Mouse (Mus musculus) thymus, postnatal 14 days (tissue): Measurements from ENCODE around the gene Ncapd2.
A peak's percentile ranks its signal among the peaks of the same experiment; 100 is the strongest.

Experiments
- DNase-seq: peaks from one replicate; pipeline ENCODE4 v3.0.0; 2021

Ncapd2 gene

DNA sequence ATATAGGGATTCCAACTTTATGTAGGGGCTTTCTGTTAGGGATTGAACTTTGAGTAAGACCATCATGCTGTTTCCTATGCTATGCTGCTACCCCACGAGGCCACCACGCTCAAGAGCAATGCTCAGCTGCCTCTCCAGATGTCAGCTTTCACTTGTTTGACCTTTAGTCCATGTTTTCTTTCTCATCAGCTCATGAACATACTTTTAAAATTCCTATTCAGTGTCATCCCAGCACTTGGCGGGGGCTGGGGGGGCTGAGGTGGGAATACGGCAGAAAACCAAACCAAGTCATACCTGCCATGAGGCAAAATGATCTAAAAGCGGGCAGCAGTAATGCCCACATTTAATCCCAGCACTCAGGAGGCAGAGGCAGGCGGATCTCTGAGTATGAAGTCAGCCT lies 21.6 kb upstream of the Ncapd2 start:
- no peak for DNase-seq

DNA sequence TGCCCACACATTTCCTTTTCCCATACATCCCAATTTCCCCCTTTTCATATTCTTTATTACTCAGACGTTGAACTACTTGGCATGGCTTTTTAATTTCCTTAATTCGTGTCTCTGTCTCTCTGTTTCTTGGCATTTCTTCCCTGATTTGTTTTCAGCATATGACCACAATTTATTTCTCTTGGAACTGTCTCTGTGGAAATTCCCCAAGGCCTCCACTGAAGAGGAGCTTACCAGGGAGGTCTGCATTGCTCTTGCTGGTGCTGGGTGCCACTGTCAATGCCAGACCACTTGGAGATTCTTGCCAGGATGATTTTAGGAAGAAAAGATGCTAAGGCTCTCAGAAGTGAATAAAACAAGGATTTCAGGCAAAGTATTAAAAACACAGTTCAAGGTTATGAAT lies 21.1 kb upstream of the Ncapd2 start:
- DNase-seq = no peak

DNA sequence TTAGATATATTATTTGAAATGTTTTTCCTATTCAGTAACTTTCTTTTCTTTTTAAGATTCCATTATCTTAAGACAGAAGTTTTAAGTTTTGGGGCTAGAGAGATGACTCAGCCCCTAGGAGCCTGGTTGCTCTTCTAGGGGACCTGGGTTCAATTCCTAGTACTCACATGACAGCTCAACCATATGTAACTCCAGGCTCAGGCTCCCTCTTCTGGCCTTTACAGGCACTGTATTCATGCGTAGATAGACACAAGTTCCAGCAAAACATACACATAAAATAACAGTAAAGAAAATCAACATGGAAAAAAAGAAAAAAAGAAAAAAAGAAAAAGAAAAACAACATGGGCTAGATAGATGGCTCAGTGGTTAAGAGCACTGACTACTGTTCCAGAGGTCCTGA lies 18.9 kb upstream of the Ncapd2 start:
- DNase-seq = peak; percentile 39

DNA sequence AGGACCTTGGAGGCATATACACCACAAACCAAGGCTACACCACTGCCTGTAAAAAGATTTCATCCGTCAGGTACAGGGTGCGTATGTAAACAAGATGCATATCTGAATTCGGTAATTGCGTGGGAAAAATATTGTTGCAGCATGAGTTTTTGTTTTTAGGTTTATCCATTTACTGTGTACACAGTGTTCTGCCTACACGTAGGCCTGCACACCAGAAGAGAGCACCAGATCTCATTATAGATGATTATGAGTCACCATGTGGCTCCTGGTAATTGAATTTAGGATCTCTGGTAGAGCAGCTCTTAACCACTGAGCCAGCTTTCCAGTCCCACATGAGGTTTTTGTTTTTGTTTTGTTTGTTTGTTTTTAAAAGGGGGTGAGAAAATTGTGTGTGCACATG lies 5.7 kb upstream of the Ncapd2 start:
- no peak for DNase-seq

DNA sequence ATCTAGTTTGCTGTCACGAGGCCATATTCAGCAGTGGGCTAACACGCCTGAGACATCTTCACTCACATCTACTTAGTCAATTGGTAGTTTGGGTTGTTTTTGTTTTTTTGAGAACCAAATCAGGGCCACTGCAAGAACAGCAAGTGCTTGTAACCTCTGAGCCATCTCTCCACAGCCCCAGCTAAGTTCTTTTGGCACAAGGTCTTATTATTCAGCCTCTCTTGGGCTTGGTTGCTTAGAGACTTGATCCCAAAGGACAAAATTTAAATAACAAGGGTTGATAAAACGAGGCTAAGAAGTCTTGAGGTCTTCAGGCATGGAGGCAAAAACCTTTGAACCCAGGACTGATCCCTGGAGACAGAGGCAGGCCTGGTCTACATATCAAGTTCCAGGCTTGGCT lies 4.8 kb upstream of the Ncapd2 start:
- no peak for DNase-seq

DNA sequence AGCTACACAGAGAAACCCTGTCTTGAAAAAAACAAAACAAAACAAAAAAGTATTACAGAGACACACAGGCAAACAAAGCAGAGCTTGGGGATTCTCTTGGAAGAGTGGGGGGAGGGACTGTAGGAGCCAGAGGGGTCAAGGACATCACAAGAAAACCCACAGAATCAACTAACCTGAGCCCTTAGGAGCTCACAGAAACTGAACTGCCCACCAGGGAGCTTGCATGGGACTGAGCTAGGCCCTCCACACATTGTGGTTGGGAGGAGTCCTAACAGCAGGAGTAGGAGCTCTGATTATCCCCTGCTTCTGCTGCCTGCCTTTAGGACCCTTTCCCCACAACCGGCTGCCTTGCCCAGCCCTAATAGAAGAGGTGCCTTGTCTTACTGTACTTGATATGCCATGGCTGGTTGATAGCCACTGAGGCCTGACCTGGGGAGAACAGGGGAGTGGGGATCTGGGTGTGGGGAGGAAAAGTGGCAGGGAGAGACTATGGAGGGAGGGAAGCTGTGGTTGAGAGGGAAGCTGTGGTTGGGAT lies 4.1 kb upstream of the Ncapd2 start:
- no peak for DNase-seq

DNA sequence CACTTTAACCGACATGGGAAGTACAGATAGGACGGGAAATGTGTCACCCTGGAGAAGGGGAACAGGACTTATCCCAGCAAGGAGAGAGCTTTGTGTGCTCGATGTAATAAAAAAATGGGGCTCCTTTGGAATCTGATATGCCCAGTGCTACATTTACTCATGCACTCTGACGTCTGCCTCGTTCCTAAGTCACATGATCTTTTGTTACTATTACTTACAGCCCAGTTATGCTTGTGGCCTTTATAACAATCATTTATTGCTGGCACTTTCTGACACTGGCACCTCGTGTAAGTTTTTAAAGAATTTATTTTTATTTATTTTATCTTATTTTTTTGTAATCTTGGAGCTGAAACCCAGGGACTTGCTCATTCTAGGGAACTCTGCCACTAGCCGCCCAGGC lies 1.9 kb upstream of the Ncapd2 start:
- no peak for DNase-seq

DNA sequence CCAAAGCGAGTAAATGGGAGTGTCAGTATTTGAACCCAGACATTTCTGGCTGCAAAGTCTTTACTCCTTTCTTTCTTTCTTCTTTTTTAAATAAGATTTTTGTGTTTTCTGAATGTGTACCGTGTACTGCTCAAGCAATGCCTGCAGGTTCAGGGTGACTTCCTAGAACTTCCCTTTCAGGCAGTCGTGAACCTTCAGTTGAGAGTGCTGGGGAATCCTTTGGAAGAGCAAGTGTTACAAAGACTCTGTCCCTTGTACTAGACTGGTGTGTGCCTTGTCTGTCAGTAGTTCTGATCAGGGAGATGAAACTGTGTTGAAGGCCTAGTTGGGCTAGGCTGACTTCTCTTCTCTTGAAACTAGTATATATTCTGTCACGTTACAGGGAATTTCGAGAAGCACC lies 1.3 kb upstream of the Ncapd2 start:
- DNase-seq = no peak

DNA sequence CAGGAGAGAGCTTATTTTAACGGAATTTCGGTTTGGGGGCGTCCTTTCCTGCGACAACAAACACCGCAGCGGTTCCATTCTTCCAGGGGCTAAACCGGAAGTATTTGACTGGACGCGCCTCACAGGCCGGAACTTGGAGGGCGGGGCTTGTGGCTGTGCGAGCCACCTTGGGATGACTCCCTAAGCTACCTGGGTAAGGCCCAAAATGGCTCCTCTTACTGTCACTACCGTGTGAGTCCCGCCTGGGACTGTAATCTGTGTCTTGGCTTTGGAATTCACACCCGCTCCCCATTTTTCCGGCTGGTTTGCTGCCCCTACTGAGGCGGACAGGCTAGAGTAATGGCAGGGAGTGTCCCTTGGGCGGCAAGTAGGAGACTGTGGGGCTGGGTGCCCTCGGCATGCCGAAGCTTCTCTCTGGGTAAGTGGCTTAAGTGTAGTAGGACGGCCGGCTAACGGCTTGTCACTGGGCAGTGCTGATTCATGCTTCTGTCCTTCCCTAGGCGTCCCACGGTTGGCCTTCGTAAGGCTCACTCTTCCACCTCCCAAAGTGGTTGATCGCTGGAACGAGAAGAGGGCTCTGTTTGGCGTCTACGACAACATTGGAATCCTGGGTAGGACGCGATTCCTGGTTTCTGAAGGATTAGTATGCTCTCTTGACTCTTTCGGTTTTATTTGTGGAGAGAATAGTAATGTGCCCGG lies 664 bp upstream of the Ncapd2 start:
- peak; percentile 91 for DNase-seq

DNA sequence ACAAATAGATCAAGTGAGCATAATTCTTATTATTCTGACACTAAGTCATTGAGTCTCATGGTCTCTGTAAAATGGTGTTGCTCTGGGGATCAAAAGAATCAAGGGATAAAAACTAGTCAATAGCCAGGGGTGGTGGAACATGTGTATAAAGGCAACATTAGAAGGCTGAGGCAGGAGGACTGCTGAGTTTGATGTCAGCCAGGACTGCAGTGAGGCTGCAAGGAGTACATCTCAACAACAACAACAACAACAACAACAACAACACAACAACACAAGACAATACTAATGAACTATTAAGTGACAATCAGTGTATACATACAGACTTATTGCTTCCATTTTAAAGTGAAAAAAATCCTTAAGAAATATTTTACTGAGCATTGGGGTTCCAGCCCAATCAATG lies 685 bp downstream of the Ncapd2 start:
- no peak for DNase-seq

DNA sequence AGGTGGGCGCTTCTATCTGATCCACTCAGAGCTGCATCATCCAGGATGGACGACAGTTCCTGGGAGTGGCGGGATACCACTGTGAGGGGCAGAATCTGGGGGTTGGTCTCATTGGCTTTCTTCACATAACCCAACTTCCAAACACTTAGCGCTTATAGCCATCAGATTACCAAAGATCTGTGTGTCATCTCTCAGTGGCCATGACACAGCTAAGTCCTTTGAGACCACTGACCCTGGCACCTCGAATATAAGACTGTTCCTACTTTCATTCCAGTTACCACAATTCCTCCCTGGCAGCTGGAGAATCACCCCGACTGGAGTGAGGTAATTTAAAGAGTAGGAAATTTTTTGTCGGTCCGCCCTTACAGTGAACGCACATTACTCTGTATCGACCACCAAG lies 5.3 kb downstream of the Ncapd2 start:
- DNase-seq = no peak

DNA sequence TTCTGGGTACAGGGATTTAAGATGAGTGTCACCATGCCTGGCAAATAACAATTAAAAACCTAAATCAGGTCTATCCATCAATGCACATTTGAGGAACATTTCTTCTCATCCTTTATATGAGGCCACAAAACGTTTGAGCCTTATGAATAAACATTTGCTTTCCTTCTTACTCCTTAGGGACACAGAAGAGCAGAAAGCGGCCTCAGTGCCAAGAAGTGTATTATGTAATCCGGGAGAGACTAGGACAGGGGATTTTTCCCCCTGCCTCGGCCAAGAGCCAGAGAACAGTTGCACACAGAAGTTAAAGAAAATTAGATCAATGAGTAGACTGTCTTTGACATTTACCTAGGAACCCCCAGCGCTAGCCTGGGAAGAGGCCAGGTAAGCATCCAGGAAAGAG lies 9.4 kb downstream of the Ncapd2 start:
- no peak for DNase-seq

DNA sequence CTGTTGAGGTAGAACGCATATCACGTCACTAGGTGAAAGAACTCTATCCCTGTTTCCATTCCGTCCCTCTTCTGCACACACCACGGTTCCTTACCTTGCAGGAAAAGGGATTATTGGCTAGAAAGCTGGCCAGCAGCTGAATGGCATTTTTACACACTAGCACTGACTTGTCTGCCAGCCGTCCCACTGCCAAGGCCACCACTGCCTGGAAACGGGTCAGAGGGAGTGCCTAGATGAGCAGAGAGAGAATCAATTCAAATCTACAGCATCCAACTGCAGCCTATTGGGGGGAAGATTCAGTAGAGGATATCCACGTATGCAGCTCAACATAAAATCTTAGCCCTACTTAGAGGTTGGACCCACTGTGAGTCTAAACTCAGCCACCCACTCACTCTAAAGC lies 11.9 kb downstream of the Ncapd2 start:
- no peak for DNase-seq

DNA sequence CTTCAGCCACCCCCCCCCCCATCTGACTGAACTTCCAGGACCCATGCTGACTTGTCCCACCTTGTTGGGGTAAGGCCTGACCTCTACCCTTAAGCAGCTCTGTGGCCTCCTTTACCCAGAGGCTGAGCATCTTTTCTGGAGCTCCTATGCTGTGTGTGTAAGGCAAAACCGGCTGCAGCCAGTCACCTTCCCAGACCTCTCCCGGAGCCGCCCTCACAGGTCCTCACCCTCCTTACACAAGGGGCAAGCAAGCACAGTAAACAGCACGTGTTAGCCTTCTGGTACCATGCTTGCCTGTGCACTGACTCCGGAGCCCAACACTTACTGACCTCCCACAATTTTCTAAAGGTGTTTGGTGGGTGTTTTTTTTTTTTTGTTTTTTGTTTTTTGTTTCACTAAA lies 16.0 kb downstream of the Ncapd2 start:
- no peak for DNase-seq

DNA sequence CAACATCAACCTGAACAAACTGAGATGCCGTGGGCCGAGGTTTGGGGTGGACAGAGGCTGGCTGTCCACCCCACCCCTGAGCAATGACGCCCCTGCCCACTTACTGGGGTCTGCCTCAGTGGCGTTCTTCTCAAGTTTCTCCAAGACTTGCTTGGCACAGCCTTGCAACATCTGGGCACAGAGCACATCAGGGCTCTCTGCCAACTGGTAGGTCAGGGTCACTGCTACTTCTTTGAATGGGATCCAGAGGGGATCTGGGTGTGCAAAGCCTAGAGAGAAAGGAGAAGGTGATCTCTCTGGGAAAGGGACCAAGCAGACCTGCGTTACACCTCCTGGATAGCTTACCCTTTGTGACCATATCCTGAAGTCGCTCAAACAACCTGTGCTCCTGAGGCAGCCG lies 18.2 kb downstream of the Ncapd2 start:
- DNase-seq = no peak

DNA sequence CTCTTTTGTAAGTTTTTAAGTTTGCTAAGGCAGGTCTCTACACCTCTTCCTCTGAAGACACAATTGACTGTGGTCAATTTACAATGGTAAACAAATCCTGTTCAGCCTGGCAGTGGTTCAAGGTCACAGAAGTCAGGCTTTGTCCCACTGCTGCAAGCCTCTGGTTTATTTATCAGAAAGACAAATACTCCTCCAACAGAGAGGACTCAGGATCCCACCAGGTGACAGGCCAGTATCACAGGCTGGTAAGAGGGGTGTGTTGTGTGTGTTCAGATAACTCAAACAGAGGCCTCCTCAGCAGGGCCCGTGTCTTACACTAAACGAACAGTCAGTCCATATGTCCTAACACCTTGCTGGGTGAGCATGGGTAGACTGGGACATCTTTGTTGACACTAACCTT lies 19.0 kb downstream of the Ncapd2 start:
- no peak for DNase-seq

DNA sequence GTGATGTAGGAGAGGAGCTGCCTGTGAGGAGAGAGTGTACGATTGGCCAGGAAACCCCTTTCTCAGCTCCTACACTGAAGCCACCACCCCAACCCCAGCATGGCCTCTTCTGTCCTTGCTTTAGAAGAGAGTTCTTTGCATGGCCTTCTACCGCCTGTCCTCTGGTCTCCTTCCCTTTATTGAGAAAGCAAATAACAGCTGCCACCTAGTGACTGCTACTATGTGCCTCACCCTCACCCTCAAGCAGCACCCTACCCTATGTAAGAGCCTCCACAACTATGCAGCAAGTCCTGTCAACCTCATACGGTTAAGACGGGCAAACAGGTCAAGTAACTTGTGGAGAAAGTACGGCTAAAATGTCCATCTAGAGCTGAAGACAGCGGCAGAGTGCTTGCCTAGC lies 21.3 kb downstream of the Ncapd2 start:
- DNase-seq = no peak

DNA sequence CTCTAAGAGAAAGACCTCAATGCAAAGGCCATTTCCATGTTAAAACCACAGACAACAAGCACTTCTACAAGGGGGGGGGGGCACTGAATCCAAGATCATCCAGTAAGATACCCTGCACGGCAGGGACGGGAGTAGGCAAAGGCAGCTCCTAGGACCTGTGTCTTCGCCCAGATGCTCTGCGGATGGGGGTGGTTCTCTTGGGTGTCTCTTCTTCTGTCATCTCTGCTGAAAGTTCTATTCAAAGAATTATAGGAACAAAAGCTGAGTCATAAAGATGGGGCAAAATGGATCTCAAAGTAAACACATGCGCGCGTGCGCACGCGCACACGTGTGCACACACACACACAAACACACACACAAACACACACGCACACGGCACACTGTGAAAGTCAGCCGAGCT lies 23.4 kb downstream of the Ncapd2 start:
- DNase-seq = no peak

DNA sequence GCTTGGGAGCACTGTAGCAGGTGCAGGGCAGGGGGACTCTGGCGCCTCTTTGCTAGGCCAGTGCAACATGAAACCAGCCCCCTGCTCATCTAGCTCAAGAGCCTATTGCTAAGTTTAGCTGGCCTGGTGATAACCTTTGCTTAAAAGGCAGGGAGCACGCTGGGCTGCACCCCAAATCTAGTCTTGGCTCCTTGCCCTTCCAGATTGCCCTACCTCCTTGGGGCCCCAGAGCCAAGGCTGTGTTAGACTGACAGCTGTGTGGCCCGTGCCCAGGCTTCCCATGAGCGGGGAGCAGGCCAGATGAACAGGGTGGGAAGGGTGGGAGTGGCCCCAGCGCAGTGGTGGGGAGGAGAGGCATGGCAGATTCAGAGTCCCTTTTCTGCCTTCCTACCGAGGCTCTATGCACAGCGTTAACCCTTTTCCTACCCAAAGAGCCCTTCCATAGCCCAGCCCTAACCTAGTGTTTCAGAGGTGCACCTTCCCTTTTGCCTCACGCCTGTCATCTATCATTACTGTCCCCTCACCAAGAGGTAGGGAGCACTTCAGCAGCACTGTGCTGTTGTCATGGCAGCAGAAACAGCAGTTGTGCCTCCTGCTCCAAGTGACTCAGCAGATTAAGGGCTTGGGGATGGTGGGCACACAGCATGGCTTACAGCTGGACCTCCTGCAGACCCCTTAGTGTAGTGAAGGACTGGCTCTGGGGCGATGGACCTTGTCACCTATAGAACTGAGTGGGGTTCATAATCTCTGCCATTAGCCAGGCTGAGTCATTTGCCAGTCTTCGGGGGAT lies 24.4 kb downstream of the Ncapd2 start:
- DNase-seq = no peak

DNA sequence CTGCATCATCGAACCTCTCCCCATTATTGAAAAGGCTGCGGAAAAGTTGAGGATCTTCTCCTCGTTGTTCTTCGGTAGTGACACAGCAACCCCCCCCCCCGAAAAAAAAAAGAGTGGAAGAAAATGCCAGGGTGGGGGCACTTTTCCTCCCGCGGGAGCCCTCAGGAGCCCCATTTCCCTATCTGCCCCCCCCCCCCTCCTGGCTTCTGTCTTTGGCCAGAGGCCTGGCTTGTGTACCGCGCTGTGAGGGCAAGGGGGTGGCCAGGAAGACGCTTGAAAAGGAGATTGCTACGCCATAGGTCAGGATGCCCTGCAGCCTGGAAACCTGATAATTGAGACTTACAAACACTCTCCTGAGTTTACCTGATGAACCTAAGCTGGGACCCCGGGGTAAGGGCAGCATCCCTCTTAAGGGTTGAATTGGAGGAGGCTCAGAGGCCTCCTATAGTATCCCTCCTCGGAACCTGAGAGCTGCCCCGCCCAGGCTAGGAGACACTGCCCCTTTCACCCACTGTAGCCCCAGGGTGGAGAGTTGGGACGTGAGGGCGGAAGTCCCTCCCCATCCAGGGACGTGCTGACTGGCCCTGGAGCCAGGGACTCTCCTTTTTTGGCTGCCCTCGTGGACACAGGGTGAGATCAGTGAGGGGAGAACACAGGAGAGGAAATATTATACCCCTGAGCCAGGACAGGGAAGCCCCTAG lies 25.3 kb downstream of the Ncapd2 start, which contains the start of gene Gapdh:
TSS of gene Gapdh (minus strand) at position 417 of the 701 bp plus-strand sequence.
- DNase-seq = peak; percentile 33

DNA sequence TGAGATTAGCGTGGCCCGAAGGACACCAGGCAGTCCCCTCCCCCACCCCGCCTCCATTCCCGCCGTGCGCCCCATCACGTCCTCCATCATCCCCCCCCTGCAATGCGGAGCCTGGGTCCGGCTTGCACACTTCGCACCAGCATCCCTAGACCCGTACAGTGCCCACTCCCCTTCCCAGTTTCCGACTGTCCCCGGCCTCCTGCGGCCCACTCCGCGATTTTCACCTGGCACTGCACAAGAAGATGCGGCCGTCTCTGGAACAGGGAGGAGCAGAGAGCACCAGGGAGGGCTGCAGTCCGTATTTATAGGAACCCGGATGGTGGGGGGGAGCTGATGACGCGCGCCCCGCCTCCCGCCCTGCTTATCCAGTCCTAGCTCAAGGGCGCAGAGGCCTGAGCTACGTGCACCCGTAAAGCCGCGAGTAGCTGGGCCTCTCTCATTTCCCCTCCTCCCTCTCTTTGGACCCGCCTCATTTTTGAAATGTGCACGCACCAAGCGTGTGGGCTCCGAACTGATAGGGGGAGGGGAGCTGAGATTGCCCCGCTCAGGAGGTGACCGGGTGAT lies 26.1 kb downstream of the Ncapd2 start:
- DNase-seq = peak; percentile 98

DNA sequence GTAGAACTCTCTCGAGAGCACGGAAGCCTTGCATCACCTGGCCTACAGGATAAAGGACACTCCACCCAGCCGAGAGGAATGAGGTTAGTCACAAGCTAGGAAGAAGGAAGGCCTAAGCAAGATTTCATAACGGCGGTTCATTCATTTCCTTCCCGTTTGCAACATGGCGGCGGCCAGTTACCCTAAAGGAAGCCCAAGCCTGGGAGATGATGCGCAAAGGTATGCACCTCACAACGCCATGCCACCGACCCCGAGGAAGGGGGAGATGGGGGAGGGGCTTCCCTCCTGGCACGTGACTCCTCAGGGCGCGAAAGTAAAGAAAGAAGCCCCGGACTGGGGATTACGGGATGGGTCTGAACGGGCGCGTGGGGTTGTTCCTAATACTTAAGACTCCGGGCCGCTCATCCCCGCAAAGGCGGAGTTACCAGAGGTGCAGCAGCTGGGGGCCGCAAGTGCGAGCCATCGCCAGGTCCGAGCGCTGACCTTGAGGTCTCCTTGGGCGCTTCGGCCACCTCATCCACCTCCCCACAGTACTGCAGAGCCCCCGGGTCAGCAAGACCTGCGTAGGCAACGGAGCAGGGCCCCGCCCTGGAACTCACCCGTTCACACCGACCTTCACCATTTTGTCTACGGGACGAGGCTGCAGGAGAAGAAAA lies 26.7 kb downstream of the Ncapd2 start:
- DNase-seq = peak; percentile 74
